Mouse (Mus musculus) layer of hippocampus, adult 9-10 months (tissue): ENCODE measurements around the gene Exosc1.
"Not testable (repeated sequence)": the region's sequence is repeated elsewhere in the genome, so short reads cannot be mapped to it uniquely, and the experiment has no call there.

Source experiments
- DNase-seq: peaks from one replicate; pipeline ENCODE4 v3.0.0; 2022; ENCODE audit warnings: low spot score

Exosc1 gene

GRCm38 (mm10) chr19:41933179-41934086, at the start of gene Exosc1, which contains the start of gene Zdhhc16:
Gene Exosc1 (minus strand): TSS chr19:41933423.
Gene Zdhhc16 (plus strand): TSS chr19:41933480.
- DNase-seq: peak; percentile 100

- DNase-seq: no peak
Measured at GRCm38 (mm10) chr19:41982791-41983150, 49.5 kb upstream of the Exosc1 start.

GRCm38 (mm10) chr19:41981931-41982790, 48.9 kb upstream of the Exosc1 start:
- DNase-seq: no peak

GRCm38 (mm10) chr19:41981595-41981927, 48.3 kb upstream of the Exosc1 start, which contains the start of gene Ubtd1:
Gene Ubtd1 (plus strand): TSS chr19:41981763.
- no peak for DNase-seq

GRCm38 (mm10) chr19:41980819-41981594, 47.8 kb upstream of the Exosc1 start, which contains the start of gene Mms19:
Gene Mms19 (minus strand): TSS chr19:41981157.
- peak; percentile 97 for DNase-seq

- no peak for DNase-seq
Measured at GRCm38 (mm10) chr19:41980422-41980818, 47.2 kb upstream of the Exosc1 start.

- DNase-seq: no peak
Measured at GRCm38 (mm10) chr19:41973891-41974794, 40.9 kb upstream of the Exosc1 start.

GRCm38 (mm10) chr19:41969618-41970017, 36.4 kb upstream of the Exosc1 start:
- DNase-seq: no peak

- peak; percentile 25 for DNase-seq
Measured at GRCm38 (mm10) chr19:41953574-41953973, 20.4 kb upstream of the Exosc1 start.

- DNase-seq: no peak
Measured at GRCm38 (mm10) chr19:41952287-41952686, 19.1 kb upstream of the Exosc1 start.

- DNase-seq: no peak
Measured at GRCm38 (mm10) chr19:41943841-41944240, 10.6 kb upstream of the Exosc1 start.

- DNase-seq: no peak
Measured at GRCm38 (mm10) chr19:41938539-41938938, 5.3 kb upstream of the Exosc1 start.

- no peak for DNase-seq
Measured at GRCm38 (mm10) chr19:41935921-41936320, 2.7 kb upstream of the Exosc1 start.

GRCm38 (mm10) chr19:41934124-41934523, 901 bp upstream of the Exosc1 start:
- no peak for DNase-seq

GRCm38 (mm10) chr19:41932686-41933085, 537 bp downstream of the Exosc1 start:
- no peak for DNase-seq

- DNase-seq: no peak
Measured at GRCm38 (mm10) chr19:41920412-41921067, 12.7 kb downstream of the Exosc1 start.

- no peak for DNase-seq
Measured at GRCm38 (mm10) chr19:41919471-41919870, 13.8 kb downstream of the Exosc1 start.

GRCm38 (mm10) chr19:41916853-41917252, 16.4 kb downstream of the Exosc1 start:
- no peak for DNase-seq

- no peak for DNase-seq
Measured at GRCm38 (mm10) chr19:41915294-41915693, 17.9 kb downstream of the Exosc1 start.

GRCm38 (mm10) chr19:41914592-41914882, 18.7 kb downstream of the Exosc1 start:
- not testable (repeated sequence) for DNase-seq
